Mouse (Mus musculus): ENCODE data around the gene Plekhm2. TPM values are rescaled to one million over a fixed set of nuclear protein-coding genes. Genes with fewer than 3 reads are reported as not detected.

The Plekhm2 gene
- polyA plus RNA-seq, 1 experiment from 2014 or later = 3.5 TPM

DNA sequence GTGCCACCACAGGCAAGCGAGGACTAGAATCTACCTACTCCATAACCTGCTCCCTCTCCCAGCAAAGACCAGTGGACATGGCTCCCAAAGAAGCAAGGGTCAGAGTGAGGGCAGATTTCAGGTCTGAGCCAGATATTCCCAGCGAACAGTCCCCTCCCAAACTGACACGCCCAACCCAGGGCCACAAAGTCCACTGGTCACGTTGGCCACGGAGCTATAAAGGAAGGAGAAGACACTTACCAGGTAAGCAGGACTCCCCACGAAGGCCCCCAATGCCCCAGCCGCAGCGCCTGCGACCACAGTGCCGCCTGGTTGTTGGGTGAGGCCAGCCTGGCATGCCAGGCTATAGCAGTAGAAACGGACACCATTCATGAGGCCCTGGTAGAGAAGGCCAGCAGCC is 41.7 kb downstream of the Plekhm2 start:
- no peaks in the 10 kb centered on the region for H3K9me3 ChIP-seq (replicated peaks; ENCODE audit: control insufficient read depth, low read length)
- no peak overlapping the region for H3K4me2 ChIP-seq
- peaks cover 14% of the 10 kb centered on the region for H3K36me3 ChIP-seq (ENCODE audit: control insufficient read depth, insufficient read depth, low read length)
- no peak overlapping the region for H3K9ac ChIP-seq (ENCODE audit: low read depth, low read length)
- no peak for ATAC-seq (replicated peaks; ENCODE audit: insufficient number of reproducible peaks, low FRiP score, low TSS enrichment)
- H3K27me3 ChIP-seq (ENCODE audit: control insufficient read depth, insufficient read depth, low read length) = no peaks in the 10 kb centered on the region
- peaks cover 5% of the 10 kb centered on the region for H3K4me1 ChIP-seq (ENCODE audit: control insufficient read depth, insufficient read depth, low read length)
- H3K27ac ChIP-seq (ENCODE audit: low read depth, low read length) = no peak overlapping the region
- 82% methylated on average over 11 of the region's 11 CpGs for WGBS (ENCODE audit: insufficient replicate concordance)
- H3K4me3 ChIP-seq (ENCODE audit: low read depth, low read length) = no peak overlapping the region

GRCm38 (mm10) chr4:141622580-141622979 is 42.1 kb downstream of the Plekhm2 start:
- ATAC-seq (replicated peaks; ENCODE audit: insufficient number of reproducible peaks, low FRiP score, low TSS enrichment) = no peak
- 83% methylated on average over 5 of the region's 5 CpGs for WGBS (ENCODE audit: insufficient replicate concordance)
- no peaks in the 10 kb centered on the region for H3K27me3 ChIP-seq (ENCODE audit: control insufficient read depth, insufficient read depth, low read length)
- no peak overlapping the region for H3K9ac ChIP-seq (ENCODE audit: low read depth, low read length)
- H3K4me2 ChIP-seq = no peak overlapping the region
- H3K4me3 ChIP-seq (ENCODE audit: low read depth, low read length) = no peak overlapping the region
- no peak overlapping the region for H3K27ac ChIP-seq (ENCODE audit: low read depth, low read length)
- no peaks in the 10 kb centered on the region for H3K9me3 ChIP-seq (replicated peaks; ENCODE audit: control insufficient read depth, low read length)
- H3K36me3 ChIP-seq (ENCODE audit: control insufficient read depth, insufficient read depth, low read length) = peaks cover 9% of the 10 kb centered on the region
- H3K4me1 ChIP-seq (ENCODE audit: control insufficient read depth, insufficient read depth, low read length) = peaks cover 10% of the 10 kb centered on the region

- peaks cover 12% of the 10 kb centered on the region for H3K4me1 ChIP-seq (ENCODE audit: control insufficient read depth, insufficient read depth, low read length)
- no peak overlapping the region for H3K27ac ChIP-seq (ENCODE audit: low read depth, low read length)
- H3K27me3 ChIP-seq (ENCODE audit: control insufficient read depth, insufficient read depth, low read length) = no peaks in the 10 kb centered on the region
- H3K36me3 ChIP-seq (ENCODE audit: control insufficient read depth, insufficient read depth, low read length) = peaks cover 6% of the 10 kb centered on the region
- ATAC-seq (replicated peaks; ENCODE audit: insufficient number of reproducible peaks, low FRiP score, low TSS enrichment) = no peak
- WGBS (ENCODE audit: insufficient replicate concordance) = 76% methylated on average over 8 of the region's 8 CpGs
- H3K9me3 ChIP-seq (replicated peaks; ENCODE audit: control insufficient read depth, low read length) = no peaks in the 10 kb centered on the region
- no peak overlapping the region for H3K4me3 ChIP-seq (ENCODE audit: low read depth, low read length)
- H3K9ac ChIP-seq (ENCODE audit: low read depth, low read length) = no peak overlapping the region
- H3K4me2 ChIP-seq = no peak overlapping the region
Measured at GRCm38 (mm10) chr4:141622091-141622490, 42.6 kb downstream of the Plekhm2 start.

DNA sequence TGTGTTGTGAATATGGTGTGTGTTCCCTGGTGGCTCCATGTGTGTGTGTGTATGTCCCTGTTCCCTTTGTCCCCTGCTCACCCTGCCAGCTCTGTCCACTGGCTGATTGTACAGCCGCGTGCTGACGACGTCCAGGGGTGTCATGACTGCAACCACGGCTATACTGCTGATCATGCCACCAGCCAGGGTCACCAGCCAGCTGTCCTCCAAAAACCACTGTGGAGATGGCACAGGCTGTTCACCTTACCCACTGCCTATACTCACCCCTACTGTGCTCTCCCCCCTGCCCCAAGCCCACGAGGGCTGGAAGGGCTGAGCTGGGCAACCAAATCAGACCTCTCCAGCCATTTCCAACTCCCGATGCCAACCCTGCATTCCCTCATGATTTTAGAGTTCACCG is 43.4 kb downstream of the Plekhm2 start:
- Histone ChIP-seq H3K4me2 (no peak overlapping the region), H3K4me1 (ENCODE audit: control insufficient read depth, insufficient read depth, low read length) (peaks cover 12% of the 10 kb centered on the region), H3K9me3 (replicated peaks; ENCODE audit: control insufficient read depth, low read length) (no peaks in the 10 kb centered on the region), H3K4me3 (ENCODE audit: low read depth, low read length) (no peak overlapping the region), H3K27me3 (ENCODE audit: control insufficient read depth, insufficient read depth, low read length) (no peaks in the 10 kb centered on the region), H3K36me3 (ENCODE audit: control insufficient read depth, insufficient read depth, low read length) (peaks cover 5% of the 10 kb centered on the region), H3K27ac (ENCODE audit: low read depth, low read length) (no peak overlapping the region), H3K9ac (ENCODE audit: low read depth, low read length) (no peak overlapping the region)
- WGBS (ENCODE audit: insufficient replicate concordance) = 73% methylated on average over 8 of the region's 8 CpGs
- ATAC-seq (replicated peaks; ENCODE audit: insufficient number of reproducible peaks, low FRiP score, low TSS enrichment) = no peak

- peaks cover 2% of the 10 kb centered on the region; the same call in 1 of the 2 replicates for H3K27me3 ChIP-seq (ENCODE audit: control insufficient read depth, insufficient read depth, low read length)
- peaks cover 12% of the 10 kb centered on the region for H3K4me1 ChIP-seq (ENCODE audit: control insufficient read depth, insufficient read depth, low read length)
- WGBS (ENCODE audit: insufficient replicate concordance) = 78% methylated on average over 9 of the region's 9 CpGs
- no peak for ATAC-seq (replicated peaks; ENCODE audit: insufficient number of reproducible peaks, low FRiP score, low TSS enrichment)
- H3K9me3 ChIP-seq (replicated peaks; ENCODE audit: control insufficient read depth, low read length) = no peaks in the 10 kb centered on the region
- H3K27ac ChIP-seq (ENCODE audit: low read depth, low read length) = no peak overlapping the region
- H3K4me2 ChIP-seq = no peak overlapping the region
- H3K9ac ChIP-seq (ENCODE audit: low read depth, low read length) = no peak overlapping the region
- H3K4me3 ChIP-seq (ENCODE audit: low read depth, low read length) = no peak overlapping the region
- H3K36me3 ChIP-seq (ENCODE audit: control insufficient read depth, insufficient read depth, low read length) = no peaks in the 10 kb centered on the region
Measured at GRCm38 (mm10) chr4:141619299-141619883, 45.3 kb downstream of the Plekhm2 start.

DNA sequence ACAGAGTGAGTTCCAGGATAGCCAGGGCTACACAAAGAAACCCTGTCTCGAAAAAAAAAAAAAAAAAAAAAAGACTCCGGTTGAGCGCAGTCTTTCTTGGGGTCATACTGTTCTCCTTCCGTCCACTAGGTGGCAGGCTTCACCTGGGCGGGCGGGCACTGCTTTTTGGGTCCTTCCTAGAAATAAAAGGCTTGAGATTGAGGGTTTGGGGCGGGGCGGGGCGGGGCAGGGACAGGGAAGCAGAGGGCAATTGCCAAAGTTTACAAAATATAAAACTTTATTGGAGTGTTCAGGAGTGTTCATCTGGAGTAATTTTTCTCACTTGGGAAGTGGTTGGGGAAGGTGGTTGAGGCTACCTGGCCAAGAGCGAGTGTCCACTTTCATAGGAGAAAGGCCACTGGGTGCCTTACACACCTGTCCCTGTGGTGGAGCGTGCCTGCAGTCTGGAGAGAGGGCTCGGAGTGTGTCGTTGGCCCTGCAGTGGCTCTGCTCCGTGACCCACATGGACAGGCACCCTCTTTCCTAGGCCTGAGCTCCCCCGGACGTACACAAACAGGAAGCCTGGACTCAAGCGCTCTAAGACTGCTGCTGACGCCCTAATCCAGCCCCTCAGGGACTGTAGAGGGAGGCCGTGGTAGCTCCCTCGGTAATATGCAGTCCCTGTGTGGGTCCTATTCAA is 46.0 kb downstream of the Plekhm2 start, which contains the start of gene Tmem82:
Tmem82 (minus strand) TSS at position 69 of the 679 bp plus-strand sequence.
- Histone ChIP-seq H3K27me3 (ENCODE audit: control insufficient read depth, insufficient read depth, low read length) (peaks cover 2% of the 10 kb centered on the region; the same call in 1 of the 2 replicates), H3K4me2 (peak within 1 kb of the TSS; percentile 82), H3K4me3 (ENCODE audit: low read depth, low read length) (peak within 1 kb of the TSS; percentile 32), H3K9me3 (replicated peaks; ENCODE audit: control insufficient read depth, low read length) (no peaks in the 10 kb centered on the region), H3K9ac (ENCODE audit: low read depth, low read length) (peak within 1 kb of the TSS; percentile 62), H3K4me1 (ENCODE audit: control insufficient read depth, insufficient read depth, low read length) (peaks cover 9% of the 10 kb centered on the region), H3K36me3 (ENCODE audit: control insufficient read depth, insufficient read depth, low read length) (no peaks in the 10 kb centered on the region), H3K27ac (ENCODE audit: low read depth, low read length) (no peak within 1 kb of the TSS)
- 27% methylated on average over 20 of the region's 20 CpGs for whole genome bisulfite sequencing (ENCODE audit: insufficient replicate concordance)
- ATAC-seq (replicated peaks; ENCODE audit: insufficient number of reproducible peaks, low FRiP score, low TSS enrichment) = no peak

GRCm38 (mm10) chr4:141617863-141618564 is 46.7 kb downstream of the Plekhm2 start:
- no peak for ATAC-seq (replicated peaks; ENCODE audit: insufficient number of reproducible peaks, low FRiP score, low TSS enrichment)
- H3K27me3 ChIP-seq (ENCODE audit: control insufficient read depth, insufficient read depth, low read length) = peaks cover 2% of the 10 kb centered on the region; the same call in 1 of the 2 replicates
- whole genome bisulfite sequencing (ENCODE audit: insufficient replicate concordance) = 10% methylated on average over 22 of the region's 22 CpGs
- H3K9ac ChIP-seq (ENCODE audit: low read depth, low read length) = peak overlapping the region; percentile 62
- peak overlapping the region; percentile 32 for H3K4me3 ChIP-seq (ENCODE audit: low read depth, low read length)
- H3K27ac ChIP-seq (ENCODE audit: low read depth, low read length) = no peak overlapping the region
- H3K36me3 ChIP-seq (ENCODE audit: control insufficient read depth, insufficient read depth, low read length) = no peaks in the 10 kb centered on the region
- peak overlapping the region; percentile 82 for H3K4me2 ChIP-seq
- H3K4me1 ChIP-seq (ENCODE audit: control insufficient read depth, insufficient read depth, low read length) = peaks cover 8% of the 10 kb centered on the region
- H3K9me3 ChIP-seq (replicated peaks; ENCODE audit: control insufficient read depth, low read length) = no peaks in the 10 kb centered on the region

- H3K27ac ChIP-seq (ENCODE audit: low read depth, low read length) = no peak overlapping the region
- H3K36me3 ChIP-seq (ENCODE audit: control insufficient read depth, insufficient read depth, low read length) = no peaks in the 10 kb centered on the region
- peaks cover 8% of the 10 kb centered on the region for H3K4me1 ChIP-seq (ENCODE audit: control insufficient read depth, insufficient read depth, low read length)
- WGBS (ENCODE audit: insufficient replicate concordance) = 3% methylated on average over 20 of the region's 20 CpGs
- H3K27me3 ChIP-seq (ENCODE audit: control insufficient read depth, insufficient read depth, low read length) = peaks cover 2% of the 10 kb centered on the region; the same call in 1 of the 2 replicates
- no peaks in the 10 kb centered on the region for H3K9me3 ChIP-seq (replicated peaks; ENCODE audit: control insufficient read depth, low read length)
- no peak for ATAC-seq (replicated peaks; ENCODE audit: insufficient number of reproducible peaks, low FRiP score, low TSS enrichment)
- H3K4me2 ChIP-seq = peak overlapping the region; percentile 82
- peak overlapping the region; percentile 62 for H3K9ac ChIP-seq (ENCODE audit: low read depth, low read length)
- H3K4me3 ChIP-seq (ENCODE audit: low read depth, low read length) = peak overlapping the region; percentile 32
Measured at GRCm38 (mm10) chr4:141617299-141617698, 47.4 kb downstream of the Plekhm2 start.
